Mouse (Mus musculus): Measurements from ENCODE around the gene Fbxo42.
A peak's percentile ranks its signal among the peaks of the same experiment; 100 is the strongest.

DNA sequence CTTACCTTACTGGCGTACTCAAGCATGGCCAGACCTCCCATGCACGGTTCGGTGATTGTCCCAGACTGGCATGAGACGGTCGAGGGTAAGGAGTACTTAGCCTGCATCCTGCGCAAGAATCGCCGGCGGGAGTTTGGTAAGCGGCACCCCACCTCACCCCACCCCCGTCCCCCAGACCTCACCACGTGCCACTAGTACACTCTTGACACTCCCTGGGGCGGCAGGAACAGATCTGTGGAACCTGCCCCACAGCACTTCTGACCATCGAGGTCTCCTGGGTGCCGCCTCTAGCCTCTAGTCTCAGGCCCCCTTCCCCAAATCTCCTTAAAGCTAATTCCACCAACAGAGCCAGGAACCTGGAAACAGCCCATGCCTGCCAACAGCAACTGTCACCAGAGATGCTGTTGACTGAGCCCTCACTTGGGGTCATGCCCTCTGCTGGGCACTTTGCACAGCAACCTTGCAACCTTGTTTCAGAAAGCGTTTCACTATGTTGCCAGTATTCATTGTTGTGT lies 66.7 kb downstream of the Fbxo42 start:
- TF ChIP-seq POLR2AphosphoS5 (IDR thresholded peaks at IDR 0.05; ENCODE audit: borderline replicate concordance, low read depth, low read length) (no peak), E2F4 (IDR thresholded peaks at IDR 0.05; ENCODE audit: borderline replicate concordance, low read depth, low read length) (no peak), MAFK (IDR thresholded peaks at IDR 0.05; ENCODE audit: borderline replicate concordance, low read depth, low read length) (no peak), POLR2A (IDR thresholded peaks at IDR 0.05; ENCODE audit: control insufficient read depth in 1 of 2, insufficient read depth in 1 of 2, low read depth in 1 of 2, low read length in 2 of 2, poor library complexity in 1 of 2) (no peak), CHD1 (IDR thresholded peaks at IDR 0.05; ENCODE audit: low read depth, low read length) (no peak), CTCF (IDR thresholded peaks at IDR 0.05 in 2 of 3, conservative IDR thresholded peaks at IDR 0.05 in 1 of 3; ENCODE audit: control insufficient read depth in 1 of 3, insufficient read depth in 1 of 3, low read depth in 2 of 3, low read length in 3 of 3, poor library complexity in 1 of 3, severe bottlenecking in 1 of 3) (peak; percentile 53 to 74 (median 72)), EP300 (IDR thresholded peaks at IDR 0.05; ENCODE audit: low read depth in 1 of 2, low read length in 2 of 2) (no peak), MEF2A (IDR thresholded peaks at IDR 0.05; ENCODE audit: extremely low read depth, insufficient replicate concordance, low read depth, low read length, poor library complexity, severe bottlenecking) (no peak), RAD21 (IDR thresholded peaks at IDR 0.05; ENCODE audit: low read depth, low read length) (peak; percentile 24), MAX (IDR thresholded peaks at IDR 0.05; ENCODE audit: low read length) (peak; percentile 77)
